In the genomic region with DNA sequence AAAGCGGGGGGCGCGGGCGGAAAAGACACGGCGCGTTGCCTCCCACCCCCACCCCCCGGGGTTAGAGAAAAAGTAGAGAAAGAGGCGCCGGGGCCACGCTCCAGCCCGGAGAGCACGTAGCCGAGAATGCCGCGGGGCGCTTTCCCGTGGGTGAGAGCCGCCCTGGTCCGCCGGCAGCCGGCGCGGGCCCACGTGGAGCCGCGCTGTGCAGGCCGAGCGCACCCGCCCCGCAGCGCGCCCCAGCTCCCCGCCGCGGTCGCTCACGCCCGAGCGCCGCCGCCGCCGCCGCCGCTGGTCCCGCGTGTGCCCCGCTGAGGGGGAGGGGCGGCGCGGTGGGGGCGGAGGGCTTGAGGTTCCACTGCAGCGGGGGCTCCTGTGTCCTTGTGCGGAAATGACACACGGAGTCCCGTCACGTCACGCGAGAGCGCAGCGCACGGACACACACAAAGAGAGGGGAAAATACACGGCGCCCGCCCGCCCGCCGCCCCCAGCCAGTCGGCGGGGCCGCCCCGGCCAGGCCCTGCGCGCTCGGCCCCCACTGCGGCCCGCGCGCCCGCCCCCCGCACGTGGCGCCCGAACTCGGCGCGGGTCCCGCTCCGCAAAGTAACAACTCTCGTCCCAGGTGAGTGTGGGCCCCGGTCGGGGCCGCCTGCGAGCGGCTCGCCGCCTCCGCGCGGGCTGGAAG, we compare ENCODE assay signal across 8 mouse cellular contexts. TPM values are rescaled to one million over a fixed set of nuclear protein-coding genes. Genes with fewer than 3 reads are reported as not detected.
DNase-seq lines count a peak whose midpoint lies in the region; ATAC-seq and TF ChIP-seq lines count a peak whose summit lies in the region.

A gene (plus strand): TSS at position 81 of the 685 bp plus-strand sequence.

- H3K27ac ChIP-seq in forebrain, embryonic 15.5 days (replicated peaks) = peak within 1 kb of the TSS; percentile 99
- peak within 1 kb of the TSS; percentile 96 for H3K27ac ChIP-seq in lung, embryonic 16.5 days (ENCODE audit: low read length)

- H3K9ac ChIP-seq in forebrain, embryonic 15.5 days (replicated peaks) = peak within 1 kb of the TSS; percentile 97
- H3K9ac ChIP-seq in lung, embryonic 16.5 days (ENCODE audit: low read length) = peak within 1 kb of the TSS; percentile 95

- under 1% methylated on average over 85 of the region's 101 CpGs for WGBS in forebrain, embryonic 15.5 days
- WGBS in lung, embryonic 16.5 days = 0% methylated on average over 48 of the region's 101 CpGs

- DNase-seq in c-Kit-positive CD71-positive TER-119-negative erythroid progenitor cells, embryonic 14.5 days (ENCODE audit: low read depth) = peak; percentile 13
- peak; percentile 45 to 65 for DNase-seq in heart, postnatal 36 days
- DNase-seq in layer of hippocampus, postnatal 10 days (ENCODE audit: low spot score in 2 of 2) = peak; percentile 69 to 77
- peak; percentile 59 for DNase-seq in ovary, postnatal 36 days (ENCODE audit: low spot score)
- DNase-seq in thymus, postnatal 36 days = peak; percentile 64 to 76

- H3K9me3 ChIP-seq in E14TG2a.4 (ENCODE audit: low read length) = no peaks in the 10 kb centered on the region
- H3K9me3 ChIP-seq in forebrain, embryonic 15.5 days = no peaks in the 10 kb centered on the region
- H3K9me3 ChIP-seq in lung, embryonic 16.5 days (ENCODE audit: control insufficient read depth, low read length) = no peaks in the 10 kb centered on the region

- TF ChIP-seq CTCF in E14TG2a.4 (conservative IDR thresholded peaks at IDR 0.05; ENCODE audit: low read length) = no peak

- H3K36me3 ChIP-seq in E14TG2a.4 (ENCODE audit: insufficient read depth, low read length) = 0 out of 2 replicates have a peak, but pooled peaks cover 6% of the 10 kb centered on the region
- H3K36me3 ChIP-seq in forebrain, embryonic 15.5 days = no peaks in the 10 kb centered on the region
- no peaks in the 10 kb centered on the region for H3K36me3 ChIP-seq in lung, embryonic 16.5 days (ENCODE audit: control insufficient read depth, insufficient read depth, low read length)

- intact Hi-C loops in heart, postnatal 36 days (cut with DNase I) = loop anchor here (1.0 to 5.0 kb wide), 4 partner anchors 26 to 307 kb away; a partner anchor contains a TSS

- H3K4me1 ChIP-seq in E14TG2a.4 (replicated peaks; ENCODE audit: low read depth, low read length) = peaks cover 70% of the 10 kb centered on the region
- H3K4me1 ChIP-seq in forebrain, embryonic 15.5 days = peaks cover 55% of the 10 kb centered on the region
- H3K4me1 ChIP-seq in lung, embryonic 16.5 days (replicated peaks; ENCODE audit: control insufficient read depth, insufficient read depth, low read length) = peaks cover 30% of the 10 kb centered on the region

- H3K27me3 ChIP-seq in E14TG2a.4 (ENCODE audit: insufficient read depth, low read length) = no peaks in the 10 kb centered on the region
- no peaks in the 10 kb centered on the region for H3K27me3 ChIP-seq in forebrain, embryonic 15.5 days
- no peaks in the 10 kb centered on the region for H3K27me3 ChIP-seq in lung, embryonic 16.5 days (ENCODE audit: control insufficient read depth, insufficient read depth, low read depth, low read length)

- ATAC-seq in forebrain, embryonic 15.5 days (replicated peaks) = peak; percentile 67
- peak; percentile 53 for ATAC-seq in lung, embryonic 16.5 days (ENCODE audit: low read depth)

- peak within 1 kb of the TSS; percentile 83 for H3K4me2 ChIP-seq in forebrain, embryonic 15.5 days (replicated peaks)
- peak within 1 kb of the TSS; percentile 93 for H3K4me2 ChIP-seq in lung, embryonic 16.5 days (ENCODE audit: low read depth, low read length)

- H3K4me3 ChIP-seq in E14TG2a.4 (replicated peaks; ENCODE audit: low read length) = peak within 1 kb of the TSS; percentile 87
- peak within 1 kb of the TSS; percentile 93 for H3K4me3 ChIP-seq in forebrain, embryonic 15.5 days
- H3K4me3 ChIP-seq in lung, embryonic 16.5 days (ENCODE audit: low read length) = peak within 1 kb of the TSS; percentile 81

RNA-seq across cellular contexts. Expression of the gene that starts here (rescaled TPM):
- 4.2 and 5.1 TPM in 2 replicates for polyA plus RNA-seq in forebrain, embryonic 15.5 days (2015; fragmentation: Nextera tagmentation; extraction: Ambion mirVana)
- 1 to 10 TPM; 5.0 to 7.6 TPM for total RNA-seq in heart, postnatal 36 days (2021)
- total RNA-seq in layer of hippocampus, postnatal 10 days (2021) = 1 to 10 TPM; 5.8 to 8.9 TPM
- 1.7 and 2.3 TPM in 2 replicates for polyA plus RNA-seq in lung, embryonic 16.5 days (2015; fragmentation: Nextera tagmentation; extraction: Ambion mirVana)

Comparison
In these comparisons a context has a peak if more than half of its experiments do, and no peak if none do; other contexts are left out.
1. Peak in every context shown above with its lines: DNase-seq, ATAC-seq, H3K4me3 ChIP-seq and H3K27ac ChIP-seq.
2. DNase-seq: peak in every context shown above with its lines; median percentile 73 in layer of hippocampus, postnatal 10 days; 70 in thymus, postnatal 36 days; 59 in ovary, postnatal 36 days; 55 in heart, postnatal 36 days; 13 in c-Kit-positive CD71-positive TER-119-negative erythroid progenitor cells, embryonic 14.5 days.